Mouse (Mus musculus) limb, embryonic 13.5 days (tissue): ENCODE measurements around the gene Anxa11. TPM values are rescaled to one million over a fixed set of nuclear protein-coding genes. Genes with fewer than 3 reads are reported as not detected.
"Not testable (repeated sequence)": the region's sequence is repeated elsewhere in the genome, so short reads cannot be mapped to it uniquely, and the experiment has no call there.

ENCODE experiments used
- ATAC-seq: fragments of 200-750 bp; cut with Nextera tagmentation; 2 replicates; pipeline ENCODE4 v1.8.0; 2017; ENCODE audit warnings: low read depth, moderate number of reproducible peaks, moderate TSS enrichment; ENCODE audit not compliant: low FRiP score
- H3K27ac ChIP-seq: fragments of 300-500 bp; sonication (generic); 2 replicates; pipeline ENCODE4 v1.5.1; 2015; ENCODE audit warnings: inconsistent platforms, mild to moderate bottlenecking, moderate library complexity
- H3K27me3 ChIP-seq: fragments of 300-500 bp; sonication (generic); 2 replicates; pipeline ENCODE4 v1.6.1; 2015; ENCODE audit warnings: mild to moderate bottlenecking, inconsistent platforms
- H3K36me3 ChIP-seq: fragments of 300-500 bp; sonication (generic); 2 replicates; pipeline ENCODE4 v1.6.1; 2015; ENCODE audit warnings: inconsistent platforms, mild to moderate bottlenecking, moderate library complexity
- H3K4me1 ChIP-seq: fragments of 300-500 bp; sonication (generic); 2 replicates; pipeline ENCODE4 v1.6.1; 2015; ENCODE audit warnings: inconsistent platforms
- H3K4me2 ChIP-seq: fragments of 300-500 bp; sonication (generic); replicated peaks from 2 replicates; pipeline ENCODE4 v1.6.1; 2015; ENCODE audit warnings: inconsistent platforms, mild to moderate bottlenecking, moderate library complexity
- H3K4me3 ChIP-seq: fragments of 300-500 bp; sonication (generic); 2 replicates; pipeline ENCODE4 v1.5.1; 2015; ENCODE audit warnings: moderate library complexity, mild to moderate bottlenecking, inconsistent platforms
- H3K9ac ChIP-seq: fragments of 300-500 bp; sonication (generic); 2 replicates; pipeline ENCODE4 v1.6.1; 2015; ENCODE audit warnings: mild to moderate bottlenecking, inconsistent platforms
- H3K9me3 ChIP-seq: fragments of 300-500 bp; sonication (generic); 2 replicates; pipeline ENCODE4 v1.6.1; 2016; ENCODE audit warnings: inconsistent platforms
- WGBS: fragments of 180-500 bp; shearing (Covaris S2); methylation state at CpG from one replicate; pipeline ENCODE4 v1.1.7; 2015; 5-methylcytosine and 5-hydroxymethylcytosine counted together
- polyA plus RNA-seq: library from polyadenylated mRNA; unstranded; fragments of >200 nt; fragmentation: Nextera tagmentation; extraction: Ambion mirVana; gene quantifications from 2 replicates; pipeline ENCODE4 v1.2.1, GENCODE M21; 2015

Gene Anxa11
- polyA plus RNA-seq, 1 experiment from 2014 or later = 13.0 TPM

DNA sequence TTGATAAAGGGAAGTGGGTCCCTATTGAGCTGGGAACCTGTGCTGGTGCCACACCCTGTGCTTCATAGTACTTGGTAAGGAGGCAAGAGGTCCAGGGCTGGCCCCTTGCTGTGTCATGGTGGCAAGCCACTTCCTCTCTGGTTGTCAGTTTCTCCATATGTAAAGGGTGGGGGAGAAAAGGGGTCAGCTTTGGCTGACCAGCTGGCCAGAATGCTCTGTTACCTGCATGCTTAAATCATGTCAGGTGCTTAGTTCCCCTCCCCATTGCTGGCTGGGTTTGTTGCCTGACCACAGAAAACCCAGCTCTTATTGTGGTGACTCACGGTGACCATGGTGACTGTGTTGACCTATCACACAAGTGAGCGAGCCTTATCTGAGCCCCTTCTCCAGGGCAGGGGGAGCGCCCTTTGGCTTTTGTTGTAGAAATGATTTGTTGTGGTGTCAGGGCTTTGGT is 15.2 kb downstream of the Anxa11 start:
- ATAC-seq = no peak
- Histone ChIP-seq H3K27ac (no peak overlapping the region), H3K27me3 (no peaks in the 10 kb centered on the region), H3K4me3 (no peak overlapping the region), H3K36me3 (no peaks in the 10 kb centered on the region), H3K4me1 (peaks cover 11% of the 10 kb centered on the region), H3K9ac (no peak overlapping the region), H3K4me2 (no peak overlapping the region), H3K9me3 (no peaks in the 10 kb centered on the region)
- 64% methylated on average over 3 of the region's 3 CpGs for WGBS

DNA sequence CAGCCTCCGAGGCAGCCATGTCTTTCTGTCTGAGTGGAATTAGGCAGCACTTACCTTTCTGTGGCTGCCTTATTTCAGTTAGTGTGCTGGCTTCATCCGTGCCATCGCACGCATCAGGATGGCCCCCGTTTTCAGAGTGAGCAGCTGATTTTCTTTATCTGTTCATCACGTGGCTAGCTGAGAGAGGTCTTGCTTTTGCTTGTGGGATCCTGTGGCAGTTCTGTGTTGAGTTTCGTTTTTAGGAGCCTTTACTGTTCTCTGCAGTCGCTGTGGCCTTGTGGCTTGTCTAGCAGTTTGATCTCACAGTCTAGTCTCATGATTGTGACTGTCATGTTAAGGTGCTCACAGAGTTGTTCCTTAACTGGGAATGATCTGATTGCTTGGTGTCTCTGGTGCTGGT is 16.0 kb downstream of the Anxa11 start:
- H3K9ac ChIP-seq = no peak overlapping the region
- no peak overlapping the region for H3K4me3 ChIP-seq
- no peak overlapping the region for H3K27ac ChIP-seq
- no peaks in the 10 kb centered on the region for H3K27me3 ChIP-seq
- H3K36me3 ChIP-seq = no peaks in the 10 kb centered on the region
- H3K4me2 ChIP-seq = no peak overlapping the region
- 85% methylated on average over 8 of the region's 8 CpGs for WGBS
- peaks cover 11% of the 10 kb centered on the region for H3K4me1 ChIP-seq
- ATAC-seq = no peak
- H3K9me3 ChIP-seq = no peaks in the 10 kb centered on the region

DNA sequence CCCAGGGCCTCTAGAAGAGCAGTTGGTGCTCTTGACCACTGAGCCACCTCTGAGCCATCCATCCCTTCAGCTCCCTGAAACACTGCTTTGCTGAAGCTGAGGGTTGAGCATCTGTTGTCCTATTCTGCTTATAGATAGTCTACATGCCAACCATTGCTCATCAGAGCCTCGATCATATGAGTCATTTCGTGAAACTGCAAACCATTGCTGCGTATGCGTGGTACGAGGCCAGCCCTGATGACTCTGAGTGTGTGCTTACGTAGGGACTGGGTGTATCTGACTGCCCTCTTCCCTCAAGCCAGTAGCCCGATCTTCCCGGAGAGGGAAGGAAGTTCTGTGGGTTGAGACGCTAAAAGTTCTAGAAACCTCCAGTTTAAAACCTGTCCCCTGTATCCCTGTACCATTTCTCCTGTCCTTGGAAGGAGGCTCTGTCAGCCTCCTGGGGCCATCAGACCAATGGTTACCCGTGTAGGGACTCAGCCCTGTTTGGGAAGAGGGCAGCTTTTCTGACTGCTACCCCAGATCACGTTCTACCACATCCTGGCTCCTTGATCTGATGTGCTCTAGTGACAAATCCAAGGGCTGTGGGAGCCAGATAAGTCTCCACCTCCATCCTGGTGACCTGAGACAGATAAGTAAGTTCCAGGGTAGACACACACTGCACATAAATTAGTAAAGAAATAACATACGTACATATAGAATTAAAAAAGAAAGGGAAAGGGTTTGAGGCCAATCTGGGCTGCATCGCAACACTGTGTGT is 20.0 kb downstream of the Anxa11 start:
- Histone ChIP-seq H3K4me1 (peaks cover 16% of the 10 kb centered on the region), H3K4me2 (no peak overlapping the region), H3K36me3 (no peaks in the 10 kb centered on the region), H3K4me3 (no peak overlapping the region), H3K9ac (no peak overlapping the region), H3K27me3 (no peaks in the 10 kb centered on the region), H3K27ac (no peak overlapping the region), H3K9me3 (no peaks in the 10 kb centered on the region)
- WGBS = 91% methylated on average over 13 of the region's 13 CpGs
- no peak for ATAC-seq

DNA sequence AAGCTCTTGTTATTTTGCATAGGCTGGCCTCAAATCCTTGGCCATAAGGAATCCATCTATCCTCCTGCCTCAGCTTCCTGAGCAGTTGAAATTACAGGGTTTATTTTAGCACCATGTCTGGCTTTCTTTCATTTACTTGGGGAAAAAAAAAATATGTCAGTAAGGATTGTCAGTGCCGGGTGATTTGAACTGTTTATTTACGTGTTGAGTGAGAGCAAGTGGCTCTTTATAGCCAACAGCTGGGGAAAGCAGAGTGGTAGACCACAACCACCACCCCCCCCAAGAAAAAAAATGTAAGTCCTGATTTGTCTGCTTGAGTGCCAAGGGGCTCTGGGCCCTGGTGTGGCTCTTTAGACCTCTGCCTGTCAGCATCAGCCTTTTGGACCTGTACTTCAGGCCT is 21.8 kb downstream of the Anxa11 start:
- WGBS = 57% methylated on average over 2 of the region's 2 CpGs

DNA sequence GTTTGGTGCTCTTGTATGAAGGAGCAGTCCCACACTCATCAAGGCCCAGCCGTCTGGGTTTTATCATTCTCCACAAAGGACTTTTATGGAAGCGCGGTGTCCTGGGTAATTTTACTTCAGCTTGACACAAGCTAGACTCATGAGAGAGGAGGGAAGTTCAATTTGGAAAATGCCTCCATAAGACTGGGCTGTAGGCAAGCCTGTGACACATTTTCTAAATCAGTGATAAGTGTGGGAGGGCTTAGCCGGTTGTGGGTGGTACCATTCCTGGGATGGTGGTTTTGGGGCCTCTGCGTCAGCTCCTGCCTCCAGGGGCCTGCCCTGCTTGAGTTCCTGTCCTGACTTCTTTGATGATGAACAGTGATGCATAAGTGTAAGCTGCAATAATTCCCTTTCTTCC is 23.3 kb downstream of the Anxa11 start:
- H3K4me1 ChIP-seq = peaks cover 34% of the 10 kb centered on the region
- no peak overlapping the region for H3K4me2 ChIP-seq
- ATAC-seq = no peak
- H3K27me3 ChIP-seq = no peaks in the 10 kb centered on the region
- H3K9ac ChIP-seq = no peak overlapping the region
- no peaks in the 10 kb centered on the region for H3K36me3 ChIP-seq
- WGBS = 60% methylated on average over 5 of the region's 5 CpGs
- H3K27ac ChIP-seq = no peak overlapping the region
- H3K9me3 ChIP-seq = no peaks in the 10 kb centered on the region
- no peak overlapping the region for H3K4me3 ChIP-seq

More for the DNA sequence above, 21.8 kb downstream of the Anxa11 start:
- Histone ChIP-seq H3K4me2 (no peak overlapping the region), H3K4me3 (no peak overlapping the region), H3K4me1 (peaks cover 19% of the 10 kb centered on the region), H3K9me3 (no peaks in the 10 kb centered on the region), H3K36me3 (no peaks in the 10 kb centered on the region), H3K9ac (no peak overlapping the region), H3K27ac (no peak overlapping the region), H3K27me3 (no peaks in the 10 kb centered on the region)
- no peak for ATAC-seq

DNA sequence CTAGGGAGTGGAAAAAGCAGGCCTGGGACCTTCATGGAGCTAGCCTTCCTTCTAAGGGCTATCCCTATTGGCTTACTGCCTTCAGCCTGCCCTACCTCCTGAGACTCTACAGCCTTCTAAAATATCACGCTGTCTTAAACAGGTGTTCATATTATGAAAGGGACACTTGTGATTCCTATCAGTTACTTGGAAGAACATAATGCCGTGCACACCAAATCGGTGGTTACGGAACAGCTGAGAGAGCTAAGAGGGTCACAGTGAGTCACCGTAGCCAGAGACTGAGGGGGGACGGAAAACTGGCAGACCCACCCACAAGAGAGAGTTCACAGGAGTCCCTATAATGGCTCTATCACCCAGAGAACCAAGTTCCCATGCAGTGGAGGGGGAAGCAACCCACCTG is 24.4 kb downstream of the Anxa11 start:
- Histone ChIP-seq H3K27ac (no peak overlapping the region), H3K27me3 (no peaks in the 10 kb centered on the region), H3K4me2 (no peak overlapping the region), H3K4me1 (peaks cover 38% of the 10 kb centered on the region), H3K4me3 (no peak overlapping the region), H3K36me3 (no peaks in the 10 kb centered on the region), H3K9ac (no peak overlapping the region), H3K9me3 (no peaks in the 10 kb centered on the region)
- ATAC-seq = peak; percentile 45; the same call in 1 of the 2 replicates
- WGBS = 79% methylated on average over 6 of the region's 6 CpGs

DNA sequence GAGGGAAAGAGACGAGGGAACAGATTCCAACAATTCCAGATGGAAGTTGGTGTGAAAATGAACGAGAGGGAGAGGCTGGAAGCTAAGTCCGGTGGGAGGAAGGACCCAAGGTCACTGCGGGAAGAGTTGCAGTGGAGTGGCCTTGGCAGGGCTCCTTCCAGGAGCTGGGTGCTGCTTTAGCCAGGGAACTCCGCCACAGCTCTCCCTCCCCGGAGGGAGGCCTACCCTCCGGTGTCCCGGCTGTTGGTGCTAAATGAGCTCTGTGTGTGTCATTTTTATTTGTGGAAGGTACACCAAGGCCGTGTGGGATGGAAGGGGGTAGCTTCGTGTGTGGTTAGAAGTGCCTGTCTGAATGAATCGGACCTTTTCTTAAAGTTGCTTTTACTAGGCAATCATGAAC is 24.9 kb downstream of the Anxa11 start:
- Histone ChIP-seq H3K36me3 (no peaks in the 10 kb centered on the region), H3K9me3 (no peaks in the 10 kb centered on the region), H3K9ac (no peak overlapping the region), H3K4me3 (no peak overlapping the region), H3K27ac (no peak overlapping the region), H3K4me1 (peaks cover 38% of the 10 kb centered on the region), H3K4me2 (no peak overlapping the region), H3K27me3 (no peaks in the 10 kb centered on the region)
- ATAC-seq = no peak
- WGBS = 65% methylated on average over 11 of the region's 11 CpGs

DNA sequence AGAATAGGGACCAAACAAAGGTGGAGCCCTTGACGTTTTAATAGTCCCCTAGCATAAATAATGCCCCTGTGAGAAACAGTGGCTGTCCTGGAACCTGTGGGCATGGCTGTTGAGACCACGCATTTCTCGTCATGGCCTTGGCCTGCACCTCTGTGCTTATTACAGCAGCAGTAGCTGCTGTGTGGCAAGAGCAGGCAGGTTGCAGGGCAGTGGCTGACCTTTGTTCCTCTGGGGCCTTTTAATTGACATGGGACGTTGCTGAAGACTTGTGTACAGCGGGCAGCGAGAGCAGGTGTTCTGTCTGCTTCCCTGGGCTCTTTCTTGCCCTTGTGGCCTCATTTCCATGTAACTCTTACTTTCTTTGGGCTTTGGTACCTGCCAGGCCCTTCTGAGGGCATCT is 25.9 kb downstream of the Anxa11 start:
- Histone ChIP-seq H3K27me3 (no peaks in the 10 kb centered on the region), H3K4me3 (no peak overlapping the region), H3K9ac (no peak overlapping the region), H3K36me3 (no peaks in the 10 kb centered on the region), H3K9me3 (no peaks in the 10 kb centered on the region), H3K4me2 (no peak overlapping the region), H3K27ac (no peak overlapping the region), H3K4me1 (peaks cover 45% of the 10 kb centered on the region)
- ATAC-seq = no peak
- 58% methylated on average over 6 of the region's 6 CpGs for WGBS

DNA sequence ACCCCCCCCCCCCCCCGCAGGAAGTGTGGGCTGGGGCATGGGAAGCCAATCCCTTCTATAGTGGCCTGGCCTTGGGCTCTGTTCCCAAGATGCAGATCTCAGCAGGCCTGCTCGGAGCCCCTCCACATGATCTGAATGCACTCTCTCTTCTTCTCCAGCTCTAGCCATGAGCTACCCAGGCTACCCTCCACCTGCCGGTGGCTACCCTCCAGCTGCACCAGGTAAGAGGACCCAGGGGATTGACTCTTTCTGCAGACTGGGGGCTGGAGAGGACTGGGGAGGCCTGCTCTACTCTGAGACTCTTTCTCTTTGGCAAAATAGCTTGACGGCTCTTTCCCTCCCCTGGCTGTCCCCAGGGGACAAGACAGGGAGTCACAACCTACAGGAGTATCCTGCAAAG is 26.8 kb downstream of the Anxa11 start:
- no peak for ATAC-seq
- no peak overlapping the region for H3K9ac ChIP-seq
- no peak overlapping the region for H3K27ac ChIP-seq
- 52% methylated on average over 3 of the region's 4 CpGs for WGBS
- H3K27me3 ChIP-seq = no peaks in the 10 kb centered on the region
- H3K36me3 ChIP-seq = no peaks in the 10 kb centered on the region
- no peaks in the 10 kb centered on the region for H3K9me3 ChIP-seq
- no peak overlapping the region for H3K4me3 ChIP-seq
- H3K4me1 ChIP-seq = peaks cover 52% of the 10 kb centered on the region
- H3K4me2 ChIP-seq = no peak overlapping the region

DNA sequence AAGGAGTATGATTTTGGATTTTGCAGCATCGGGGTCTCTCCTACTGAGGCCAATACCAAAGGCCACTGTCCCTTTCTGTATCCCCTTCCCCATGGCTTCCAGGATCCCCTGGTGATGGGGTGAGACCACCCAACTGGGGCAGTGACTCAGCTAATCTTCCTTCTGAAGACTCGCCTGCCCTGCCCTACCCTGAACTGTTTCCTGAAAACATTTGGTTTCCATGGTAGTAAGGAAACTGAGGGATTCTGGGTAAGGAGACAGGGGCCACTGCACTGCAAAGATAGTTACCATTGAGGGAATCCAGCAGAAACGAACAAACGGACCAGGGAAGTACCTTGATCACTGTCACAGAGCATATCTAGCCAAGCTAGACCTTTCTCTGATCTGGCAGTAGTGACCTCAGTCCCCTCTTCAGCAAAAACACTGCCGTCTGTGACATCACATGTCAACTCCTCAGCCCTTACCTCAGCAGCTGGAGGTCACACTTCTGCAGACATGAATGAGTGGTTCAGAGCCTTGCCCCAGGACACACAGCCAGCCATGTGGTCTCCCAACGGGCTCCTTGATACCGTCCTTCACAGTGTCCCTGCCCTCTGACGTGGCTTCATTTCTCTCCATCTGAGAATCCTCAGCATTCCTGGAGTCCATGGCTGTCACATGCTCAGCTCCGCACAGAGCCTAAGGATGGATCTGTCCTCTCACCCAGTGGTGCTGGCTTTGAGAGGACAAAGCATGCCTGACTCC is 27.4 kb downstream of the Anxa11 start:
- 63% methylated on average over 9 of the region's 9 CpGs for WGBS
- ATAC-seq = no peak
- Histone ChIP-seq H3K9ac (no peak overlapping the region), H3K27ac (no peak overlapping the region), H3K27me3 (no peaks in the 10 kb centered on the region), H3K4me2 (no peak overlapping the region), H3K4me3 (no peak overlapping the region), H3K4me1 (peaks cover 52% of the 10 kb centered on the region), H3K36me3 (no peaks in the 10 kb centered on the region), H3K9me3 (no peaks in the 10 kb centered on the region)

DNA sequence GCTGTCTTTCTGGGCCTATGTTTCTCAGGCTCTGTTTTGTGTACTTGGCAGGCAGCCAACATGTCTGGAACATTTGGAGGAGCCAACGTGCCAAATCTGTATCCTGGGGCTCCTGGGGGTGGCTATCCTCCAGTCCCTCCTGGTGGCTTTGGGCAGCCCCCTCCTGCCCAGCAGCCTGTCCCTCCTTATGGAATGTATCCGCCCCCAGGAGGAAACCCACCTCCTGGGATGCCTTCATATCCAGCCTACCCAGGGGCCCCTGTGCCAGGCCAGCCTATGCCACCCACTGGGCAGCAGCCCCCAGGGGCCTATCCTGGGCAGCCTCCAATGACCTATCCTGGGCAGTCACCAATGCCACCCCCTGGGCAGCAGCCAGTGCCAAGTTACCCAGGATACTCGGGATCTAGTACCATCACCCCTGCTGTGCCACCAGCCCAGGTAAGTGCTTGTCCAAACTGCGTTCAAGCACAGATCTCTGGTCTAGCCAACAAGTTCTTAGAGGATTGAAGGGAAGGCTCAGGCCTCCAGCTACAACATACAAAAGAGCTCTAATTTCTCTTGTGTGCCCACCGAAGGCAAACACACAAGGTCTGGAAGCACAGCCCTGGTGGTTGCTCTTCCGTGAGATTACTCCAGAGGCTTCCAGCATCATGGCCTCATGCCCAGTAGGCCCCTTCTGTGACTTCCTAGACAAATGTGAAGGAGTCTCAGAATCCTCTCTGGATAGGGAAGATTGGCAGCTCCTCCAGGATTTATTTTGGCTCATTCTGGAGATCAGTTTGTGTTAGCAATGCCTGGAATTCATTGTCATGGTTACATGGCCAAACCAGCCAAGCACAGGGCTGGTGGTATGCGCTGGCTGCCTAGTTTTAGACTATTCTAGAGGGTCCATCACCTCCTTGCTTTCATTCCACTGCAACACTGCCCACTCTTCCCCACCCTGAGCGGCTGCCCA is 30.8 kb downstream of the Anxa11 start:
- H3K27me3 ChIP-seq = no peaks in the 10 kb centered on the region
- H3K27ac ChIP-seq = no peak overlapping the region
- H3K4me3 ChIP-seq = no peak overlapping the region
- no peaks in the 10 kb centered on the region for H3K36me3 ChIP-seq
- H3K4me2 ChIP-seq = no peak overlapping the region
- no peak for ATAC-seq
- peaks cover 34% of the 10 kb centered on the region for H3K4me1 ChIP-seq
- WGBS = 73% methylated on average over 8 of the region's 8 CpGs
- H3K9ac ChIP-seq = no peak overlapping the region
- H3K9me3 ChIP-seq = no peaks in the 10 kb centered on the region

DNA sequence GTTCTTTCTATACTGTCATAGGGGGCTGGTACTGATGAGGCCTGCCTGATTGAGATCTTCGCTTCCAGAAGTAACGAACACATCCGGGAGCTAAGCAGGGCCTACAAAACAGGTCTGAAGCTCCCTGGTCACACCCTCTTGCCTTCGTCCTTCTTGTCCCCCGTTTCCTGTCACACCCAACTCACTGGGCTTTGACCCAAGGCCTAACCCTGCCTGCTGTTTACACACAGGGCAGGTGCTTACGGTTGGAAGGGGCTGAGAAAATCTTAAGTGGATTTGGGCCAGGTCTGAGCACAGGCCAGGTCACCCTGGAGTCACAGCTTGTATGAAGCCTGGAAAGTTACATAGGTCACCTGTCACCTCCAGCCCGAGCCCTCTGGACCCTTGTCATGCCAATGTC is 34.7 kb downstream of the Anxa11 start:
- not testable (repeated sequence) for H3K27ac ChIP-seq, H3K36me3 ChIP-seq, H3K9ac ChIP-seq, H3K4me2 ChIP-seq, H3K27me3 ChIP-seq, H3K9me3 ChIP-seq, H3K4me3 ChIP-seq, ATAC-seq
- peaks cover 13% of the 10 kb centered on the region for H3K4me1 ChIP-seq
- WGBS = no CpG with 5 or more reads among the region's 7 CpGs
